Mouse (Mus musculus): Measurements from ENCODE around the gene Cep128. TPM values are rescaled to one million over a fixed set of nuclear protein-coding genes. Genes with fewer than 3 reads are reported as not detected.

Gene Cep128
- total RNA-seq, 1 experiment from 2014 or later = 18.7 TPM

- ATAC-seq (ENCODE audit: extremely low read depth, insufficient number of reproducible peaks, low FRiP score, poor library complexity, severe bottlenecking) = no peak
Measured at GRCm38 (mm10) chr12:91315026-91315425, 69.2 kb downstream of the Cep128 start.

GRCm38 (mm10) chr12:91313974-91314587 is 70.1 kb downstream of the Cep128 start:
- no peak for ATAC-seq (ENCODE audit: extremely low read depth, insufficient number of reproducible peaks, low FRiP score, poor library complexity, severe bottlenecking)

- ATAC-seq (ENCODE audit: extremely low read depth, insufficient number of reproducible peaks, low FRiP score, poor library complexity, severe bottlenecking) = no peak
Measured at GRCm38 (mm10) chr12:91312591-91312990, 71.6 kb downstream of the Cep128 start.

- no peak for ATAC-seq (ENCODE audit: extremely low read depth, insufficient number of reproducible peaks, low FRiP score, poor library complexity, severe bottlenecking)
Measured at GRCm38 (mm10) chr12:91307733-91308132, 76.5 kb downstream of the Cep128 start.

- ATAC-seq (ENCODE audit: extremely low read depth, insufficient number of reproducible peaks, low FRiP score, poor library complexity, severe bottlenecking) = no peak
Measured at GRCm38 (mm10) chr12:91305769-91306168, 78.4 kb downstream of the Cep128 start.

GRCm38 (mm10) chr12:91305038-91305437 is 79.2 kb downstream of the Cep128 start:
- no peak for ATAC-seq (ENCODE audit: extremely low read depth, insufficient number of reproducible peaks, low FRiP score, poor library complexity, severe bottlenecking)

- ATAC-seq (ENCODE audit: extremely low read depth, insufficient number of reproducible peaks, low FRiP score, poor library complexity, severe bottlenecking) = no peak
Measured at GRCm38 (mm10) chr12:91298700-91299099, 85.5 kb downstream of the Cep128 start.

GRCm38 (mm10) chr12:91295870-91296269 is 88.3 kb downstream of the Cep128 start:
- no peak for ATAC-seq (ENCODE audit: extremely low read depth, insufficient number of reproducible peaks, low FRiP score, poor library complexity, severe bottlenecking)

- no peak for ATAC-seq (ENCODE audit: extremely low read depth, insufficient number of reproducible peaks, low FRiP score, poor library complexity, severe bottlenecking)
Measured at GRCm38 (mm10) chr12:91295436-91295835, 88.8 kb downstream of the Cep128 start.

GRCm38 (mm10) chr12:91273936-91274335 is 110.3 kb downstream of the Cep128 start:
- no peak for ATAC-seq (ENCODE audit: extremely low read depth, insufficient number of reproducible peaks, low FRiP score, poor library complexity, severe bottlenecking)

GRCm38 (mm10) chr12:91269634-91270033 is 114.6 kb downstream of the Cep128 start:
- ATAC-seq (ENCODE audit: extremely low read depth, insufficient number of reproducible peaks, low FRiP score, poor library complexity, severe bottlenecking) = no peak

GRCm38 (mm10) chr12:91268974-91269373 is 115.2 kb downstream of the Cep128 start:
- ATAC-seq (ENCODE audit: extremely low read depth, insufficient number of reproducible peaks, low FRiP score, poor library complexity, severe bottlenecking) = no peak

- no peak for ATAC-seq (ENCODE audit: extremely low read depth, insufficient number of reproducible peaks, low FRiP score, poor library complexity, severe bottlenecking)
Measured at GRCm38 (mm10) chr12:91266014-91266413, 118.2 kb downstream of the Cep128 start.

- ATAC-seq (ENCODE audit: extremely low read depth, insufficient number of reproducible peaks, low FRiP score, poor library complexity, severe bottlenecking) = no peak
Measured at GRCm38 (mm10) chr12:91265462-91265861, 118.7 kb downstream of the Cep128 start.

- no peak for ATAC-seq (ENCODE audit: extremely low read depth, insufficient number of reproducible peaks, low FRiP score, poor library complexity, severe bottlenecking)
Measured at GRCm38 (mm10) chr12:91264828-91265355, 119.3 kb downstream of the Cep128 start.

GRCm38 (mm10) chr12:91263705-91264104 is 120.5 kb downstream of the Cep128 start:
- no peak for ATAC-seq (ENCODE audit: extremely low read depth, insufficient number of reproducible peaks, low FRiP score, poor library complexity, severe bottlenecking)

GRCm38 (mm10) chr12:91262801-91263200 is 121.4 kb downstream of the Cep128 start:
- no peak for ATAC-seq (ENCODE audit: extremely low read depth, insufficient number of reproducible peaks, low FRiP score, poor library complexity, severe bottlenecking)

GRCm38 (mm10) chr12:91256334-91256733 is 127.9 kb downstream of the Cep128 start:
- no peak for ATAC-seq (ENCODE audit: extremely low read depth, insufficient number of reproducible peaks, low FRiP score, poor library complexity, severe bottlenecking)

- ATAC-seq (ENCODE audit: extremely low read depth, insufficient number of reproducible peaks, low FRiP score, poor library complexity, severe bottlenecking) = 0 out of 2 replicates have a peak, but pooled peaks have one; percentile 56
Measured at GRCm38 (mm10) chr12:91254831-91255230, 129.4 kb downstream of the Cep128 start.

GRCm38 (mm10) chr12:91220609-91221008 is 163.6 kb downstream of the Cep128 start:
- no peak for ATAC-seq (ENCODE audit: extremely low read depth, insufficient number of reproducible peaks, low FRiP score, poor library complexity, severe bottlenecking)

- ATAC-seq (ENCODE audit: extremely low read depth, insufficient number of reproducible peaks, low FRiP score, poor library complexity, severe bottlenecking) = no peak
Measured at GRCm38 (mm10) chr12:91205550-91205949, 178.7 kb downstream of the Cep128 start.

All from neutrophil, adult 5-6 weeks (primary cell).